Mouse (Mus musculus) kidney, postnatal 10 days (tissue): ENCODE data around the gene Cpn2.

Experiments used
- DNase-seq: peaks from one replicate; pipeline ENCODE4 v3.0.0; 2021; ENCODE audit warnings: mixed read lengths

Cpn2 gene

DNA sequence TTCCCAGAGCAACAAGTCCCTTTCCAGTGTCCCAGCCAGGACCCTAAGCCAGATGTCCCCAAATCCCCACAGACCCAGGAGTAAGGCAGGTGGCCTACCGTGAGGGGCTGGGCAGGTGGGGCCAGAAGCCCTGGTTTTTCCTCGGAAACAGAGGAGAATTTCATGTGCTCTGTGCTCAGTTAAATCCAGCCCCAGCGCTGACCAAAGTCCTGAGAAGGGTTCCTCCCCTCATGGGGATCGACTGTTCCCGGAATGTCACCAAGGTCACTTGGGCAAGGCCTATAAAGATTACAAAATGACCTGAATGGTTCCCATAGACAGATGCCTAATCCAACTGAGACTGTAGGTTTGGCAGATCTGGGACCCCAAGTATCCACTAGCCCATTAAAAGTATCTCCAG, at the start of gene Cpn2:
TSS of gene Cpn2 (minus strand) at position 141 of the 400 bp plus-strand sequence.
- DNase-seq, result no peak

DNA sequence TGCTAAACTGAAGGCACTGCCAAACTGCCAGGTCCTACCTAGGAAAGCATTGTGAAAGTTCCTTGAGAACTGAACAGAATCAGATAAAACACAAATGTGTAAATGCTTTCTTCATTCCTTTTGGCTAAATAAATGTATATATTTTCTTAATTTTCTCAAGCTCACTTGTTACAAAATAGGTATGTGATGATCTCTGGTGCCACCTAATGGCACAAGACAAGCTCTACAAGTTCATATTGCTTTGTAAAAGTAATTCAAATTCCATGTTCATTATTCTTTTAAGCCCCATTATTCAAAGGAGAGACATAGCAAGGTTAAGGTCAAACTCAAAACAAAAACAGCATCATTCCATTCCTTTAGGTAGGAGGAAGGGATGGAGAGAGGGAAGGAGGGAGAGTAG, 46.9 kb upstream of the Cpn2 start:
- no peak for DNase-seq

- DNase-seq, result no peak
Measured at GRCm38 (mm10) chr16:30310647-30311046, 43.3 kb upstream of the Cpn2 start, which contains the start of gene Gp5. Gene Gp5 (minus strand): TSS chr16:30310779.

DNA sequence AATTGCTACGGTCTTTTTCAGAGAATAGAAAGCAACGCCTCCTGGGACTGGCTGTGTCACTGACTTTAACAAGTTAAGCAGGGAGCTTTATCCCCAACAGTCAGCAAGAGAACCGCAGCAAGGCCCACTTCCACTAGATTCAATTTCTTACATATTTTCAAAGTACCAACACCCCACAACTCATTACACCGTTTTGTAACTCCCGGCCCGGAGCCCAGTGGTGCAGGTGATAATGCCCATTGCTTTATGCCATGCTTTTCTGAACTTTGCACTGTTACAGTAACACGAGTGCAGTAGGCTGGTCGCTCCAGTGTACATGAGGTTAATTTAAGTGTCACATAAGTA, 42.8 kb upstream of the Cpn2 start:
- no peak for DNase-seq

DNA sequence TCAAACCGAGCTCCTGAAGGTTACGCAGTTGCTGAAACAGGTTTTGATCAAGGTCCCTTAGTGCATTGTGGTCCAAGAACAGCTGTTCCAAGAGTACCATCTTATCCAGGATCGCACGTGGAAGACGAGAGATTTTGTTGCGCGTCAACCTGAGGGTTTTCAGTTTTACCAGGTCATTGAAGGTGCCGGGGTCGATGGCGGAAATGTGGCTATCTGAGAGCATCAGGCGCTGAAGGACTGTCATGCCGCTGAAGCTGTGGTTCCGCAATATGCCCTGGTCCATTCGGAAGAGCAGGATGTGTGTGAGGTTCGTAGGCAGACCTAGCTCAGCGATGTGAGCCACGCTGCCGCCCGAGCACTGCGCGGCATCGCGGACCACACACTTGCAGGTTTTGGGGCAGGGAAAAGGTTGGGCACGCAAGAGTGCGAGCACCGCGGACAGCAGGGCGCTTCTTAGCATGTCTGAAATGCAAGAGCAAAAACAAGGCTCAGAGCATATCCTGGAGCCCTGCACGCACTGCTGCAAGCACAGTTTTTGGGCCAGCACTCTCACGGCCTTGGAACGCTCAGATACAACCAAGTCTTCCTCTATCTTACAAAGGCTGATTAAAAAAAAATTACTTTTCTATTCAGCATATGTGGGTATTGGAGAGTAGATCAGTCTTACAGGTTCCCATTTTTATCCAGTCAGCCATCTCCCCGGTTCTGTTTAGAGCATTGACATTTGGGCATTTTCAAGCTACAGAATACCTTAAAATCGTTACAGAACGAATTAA, 42.3 kb upstream of the Cpn2 start:
- DNase-seq, result no peak

GRCm38 (mm10) chr16:30308616-30309394, 41.5 kb upstream of the Cpn2 start:
- DNase-seq, result peak; percentile 41

DNA sequence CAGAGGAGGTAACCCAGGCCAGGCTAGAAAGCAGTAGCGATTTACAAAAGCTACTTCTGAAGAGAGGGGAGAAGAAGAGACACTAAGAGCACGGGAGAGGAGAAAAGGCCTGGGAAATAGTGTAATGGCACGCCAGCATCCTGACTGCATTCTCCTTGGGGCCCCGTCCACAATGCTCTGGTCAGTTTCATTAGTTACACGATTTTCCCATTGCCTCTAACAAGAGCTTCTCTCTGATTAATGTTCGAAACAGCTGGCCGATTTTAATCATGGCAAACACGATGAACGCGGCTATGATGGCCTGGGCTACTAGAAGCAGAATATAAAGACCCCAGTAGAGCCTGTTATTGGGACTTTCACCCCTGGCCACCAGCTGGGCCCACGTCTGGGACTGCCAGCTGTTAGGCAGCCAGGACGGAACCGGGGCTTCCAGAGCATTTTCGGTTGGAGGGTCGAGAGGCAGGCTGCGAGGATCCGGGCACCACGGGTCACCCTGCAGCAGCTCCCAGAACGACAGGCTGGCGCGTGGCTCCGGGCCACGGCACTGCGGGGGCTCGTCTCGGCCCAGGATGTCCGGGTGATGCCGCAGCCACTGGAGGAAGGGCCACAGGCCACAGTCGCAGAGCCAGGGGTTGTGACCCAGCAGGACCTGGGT, 40.8 kb upstream of the Cpn2 start:
- peak; percentile 15 for DNase-seq

- no peak for DNase-seq
Measured at GRCm38 (mm10) chr16:30307306-30307705, 40.0 kb upstream of the Cpn2 start.

DNA sequence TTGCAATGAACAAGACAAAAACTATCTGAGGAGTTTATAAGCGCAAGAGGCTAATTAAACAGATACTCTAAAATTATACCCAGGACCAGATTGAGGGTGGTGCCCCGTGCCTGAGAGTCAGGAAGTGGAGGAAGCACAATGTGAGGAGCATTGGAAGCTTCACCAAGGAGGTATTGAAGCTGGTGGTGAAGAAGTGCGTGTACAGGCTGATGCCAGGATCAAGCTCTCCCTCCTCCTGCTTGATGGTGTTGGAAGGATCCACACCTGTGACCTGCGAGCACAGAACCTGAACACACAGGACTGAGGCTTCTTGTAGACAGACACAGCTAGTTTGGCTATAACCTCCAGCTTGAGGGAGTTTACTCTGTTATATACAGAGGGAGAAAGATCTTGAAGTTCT, 38.8 kb upstream of the Cpn2 start:
- DNase-seq, result no peak

DNA sequence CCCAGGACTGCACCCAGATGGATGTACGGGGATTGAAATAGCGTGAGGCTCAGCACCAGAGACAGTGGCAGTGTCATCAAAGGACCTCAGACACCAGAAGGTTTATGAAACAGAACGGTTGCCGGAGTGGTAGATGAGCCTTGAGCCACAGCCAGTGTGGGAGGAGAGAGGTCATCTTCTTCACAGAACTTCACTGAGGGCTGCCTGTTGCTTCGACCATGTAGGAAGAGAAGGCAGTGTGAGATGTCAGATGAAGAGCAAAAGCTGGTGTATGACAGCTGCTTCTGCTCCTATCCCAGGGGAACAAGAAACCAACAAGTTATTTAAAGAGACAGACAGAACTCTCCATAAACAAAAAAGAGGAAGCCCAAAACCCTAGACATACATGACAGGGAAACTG, 36.9 kb upstream of the Cpn2 start:
- DNase-seq, result no peak

DNA sequence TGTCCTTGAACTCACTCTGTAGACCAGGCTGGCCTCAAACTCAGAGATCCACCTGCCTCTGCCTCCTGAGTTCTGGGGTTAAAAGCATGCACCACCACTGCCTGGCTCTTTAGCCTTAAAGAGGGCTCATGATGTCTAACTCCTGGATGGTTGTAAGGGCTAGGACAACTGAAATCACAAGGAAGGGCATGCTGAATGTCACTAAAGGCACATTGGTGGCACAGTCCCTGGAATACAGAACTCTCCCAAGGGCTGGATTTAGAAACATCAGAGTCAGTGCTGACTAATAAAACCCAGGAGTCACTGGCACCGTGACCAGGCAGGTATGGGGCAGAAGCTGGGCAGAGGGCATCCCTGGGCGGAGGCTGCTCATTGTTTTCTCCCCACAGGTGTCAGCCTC, 36.1 kb upstream of the Cpn2 start:
- no peak for DNase-seq

GRCm38 (mm10) chr16:30302686-30303085, 35.4 kb upstream of the Cpn2 start:
- DNase-seq, result no peak

GRCm38 (mm10) chr16:30299711-30300277, 32.5 kb upstream of the Cpn2 start:
- DNase-seq, result no peak

- DNase-seq, result no peak
Measured at GRCm38 (mm10) chr16:30297450-30297849, 30.2 kb upstream of the Cpn2 start.

GRCm38 (mm10) chr16:30296601-30297275, 29.4 kb upstream of the Cpn2 start:
- no peak for DNase-seq

- DNase-seq, result no peak
Measured at GRCm38 (mm10) chr16:30295106-30295505, 27.8 kb upstream of the Cpn2 start.

GRCm38 (mm10) chr16:30290436-30290835, 23.1 kb upstream of the Cpn2 start:
- DNase-seq, result no peak

GRCm38 (mm10) chr16:30285701-30286100, 18.4 kb upstream of the Cpn2 start:
- no peak for DNase-seq

GRCm38 (mm10) chr16:30283743-30284337, 16.5 kb upstream of the Cpn2 start:
- DNase-seq, result peak; percentile 64

DNA sequence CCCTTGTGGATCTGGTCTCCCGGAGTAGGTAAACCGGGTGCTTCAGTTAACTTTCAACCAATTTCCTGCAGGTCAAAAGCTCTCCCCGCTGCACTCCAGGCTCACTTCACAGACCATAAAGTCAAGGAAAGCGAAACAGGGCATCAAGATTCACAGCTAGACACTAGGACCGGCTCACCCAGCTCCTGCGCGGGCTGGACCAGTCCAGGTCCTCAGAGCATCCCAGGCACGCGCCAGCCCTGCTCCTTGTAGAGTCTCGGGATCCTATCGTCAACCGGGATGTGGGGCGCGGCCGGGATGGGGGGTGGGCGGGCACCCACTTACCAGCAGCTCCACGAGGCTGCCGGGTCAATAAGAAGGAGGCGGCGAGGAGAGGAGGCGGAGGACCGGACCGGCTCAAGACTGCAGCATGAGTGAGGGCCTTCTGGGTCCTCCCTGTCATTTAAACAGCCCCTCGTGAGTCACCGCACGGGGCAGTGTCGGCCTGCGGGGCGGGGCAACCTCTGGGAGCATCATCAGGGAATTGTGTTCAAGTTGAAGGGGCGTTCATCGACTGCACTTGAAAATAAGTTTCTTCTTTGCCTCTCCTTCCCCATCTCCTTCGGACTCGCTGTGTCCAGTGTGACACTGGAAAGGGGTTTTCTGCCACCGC, 15.7 kb upstream of the Cpn2 start, which contains the start of gene Lrrc15:
TSS of gene Lrrc15 (minus strand) at position 413 of the 652 bp plus-strand sequence.
- DNase-seq, result peak; percentile 29

GRCm38 (mm10) chr16:30280676-30281297, 13.5 kb upstream of the Cpn2 start:
- no peak for DNase-seq
